Mouse (Mus musculus) right cerebral cortex, postnatal 36 days (tissue): ENCODE data around the gene Tmem110.
A peak's percentile ranks its signal among the peaks of the same experiment; 100 is the strongest.

Experiments used
- DNase-seq, 2 experiments: peaks; one replicate each; pipeline ENCODE4 v3.0.0; 2022; ENCODE audit warnings: low spot score in 2 of 2, mixed read lengths in 1 of 2

The Tmem110 gene

GRCm38 (mm10) chr14:30825476-30826131 is at the start of gene Tmem110:
TSS of gene Tmem110 (plus strand) at chr14:30825590.
- DNase-seq, result peak; percentile 80 to 82

DNA sequence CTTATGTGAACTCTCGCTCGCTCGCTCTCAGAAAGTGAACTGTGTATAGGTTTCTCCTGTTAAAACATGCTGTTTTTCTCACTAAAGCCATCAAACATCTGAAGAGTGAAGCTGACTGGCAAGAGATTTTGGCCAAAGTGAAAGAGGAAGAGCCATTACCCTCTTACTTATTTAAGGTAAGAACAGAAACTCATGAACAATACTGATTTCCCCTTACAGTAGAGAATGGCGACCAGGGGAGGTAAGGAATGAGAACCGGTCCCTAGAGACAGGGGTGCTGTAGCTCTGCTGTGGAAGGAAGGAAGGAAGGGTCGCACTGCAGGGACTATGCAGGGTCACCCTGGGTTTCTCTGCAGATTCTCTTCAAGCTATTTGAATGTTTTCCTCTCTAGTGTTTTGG is 40.8 kb upstream of the Tmem110 start:
- DNase-seq, result no peak

GRCm38 (mm10) chr14:30789471-30789870 is 35.9 kb upstream of the Tmem110 start:
- peak; percentile 48 to 57 for DNase-seq

DNA sequence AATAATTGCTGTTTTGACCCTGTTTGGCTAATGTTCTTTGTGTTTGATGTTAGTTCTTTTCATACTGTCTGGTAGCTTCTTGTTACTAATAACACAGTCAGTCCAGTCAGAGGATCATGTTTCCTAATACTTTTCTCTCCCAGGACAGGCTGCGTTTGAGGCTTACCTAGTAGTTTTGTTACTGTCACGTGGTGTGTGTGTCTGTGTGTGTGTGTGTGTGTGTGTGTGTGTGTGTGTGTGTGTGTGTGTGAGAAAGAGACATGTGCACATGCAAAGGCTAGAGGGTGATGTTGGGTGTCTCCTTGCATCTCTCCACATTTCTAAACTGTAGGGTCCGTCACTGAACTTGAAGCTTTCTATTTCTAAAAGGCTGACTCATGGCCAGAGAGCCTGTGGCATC is 32.5 kb upstream of the Tmem110 start:
- no peak for DNase-seq

GRCm38 (mm10) chr14:30801756-30802155 is 23.6 kb upstream of the Tmem110 start:
- DNase-seq, result no peak

DNA sequence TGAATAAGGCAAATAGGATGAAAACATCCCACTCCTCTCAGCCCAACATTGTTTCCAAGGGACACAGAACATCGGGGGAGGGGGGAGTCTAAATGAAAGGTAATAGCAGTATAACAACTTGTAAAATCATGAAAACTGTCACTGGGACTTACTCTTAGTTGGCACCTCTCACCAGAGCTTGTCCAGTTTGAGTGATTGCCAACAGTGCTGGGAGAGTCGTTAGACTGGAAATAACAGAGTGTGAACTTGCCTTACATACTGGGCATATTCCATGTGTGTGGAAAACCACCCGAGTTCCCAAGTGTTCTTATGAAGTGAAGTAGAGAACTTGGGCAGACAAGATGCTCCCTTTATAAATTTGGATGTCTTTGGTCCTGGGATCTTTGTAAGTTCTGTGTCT is 4.3 kb upstream of the Tmem110 start:
- no peak for DNase-seq

GRCm38 (mm10) chr14:30824456-30824995 is 864 bp upstream of the Tmem110 start:
- no peak for DNase-seq

DNA sequence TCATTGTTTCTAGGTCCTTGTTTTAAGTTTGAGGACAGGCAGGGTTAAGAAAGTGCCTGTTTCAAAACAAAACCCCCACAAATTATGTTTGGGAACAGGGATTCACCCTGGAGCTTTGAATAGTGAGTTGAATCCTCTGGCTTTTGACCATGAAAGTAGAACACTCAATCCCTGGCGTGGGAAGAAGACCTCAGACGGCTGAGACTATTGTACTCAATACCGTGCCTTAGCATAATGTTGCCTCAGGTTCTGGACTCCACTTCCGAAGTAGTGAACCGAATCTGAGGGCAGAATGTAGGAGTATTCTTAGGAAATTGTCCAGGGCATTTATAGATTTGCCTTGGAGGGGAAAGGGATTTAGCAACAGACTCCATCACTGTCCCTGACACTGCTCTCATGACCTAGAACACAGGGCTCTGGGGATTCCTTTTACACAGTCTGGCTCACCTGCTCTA is 342 bp upstream of the Tmem110 start:
- DNase-seq, result no peak

DNA sequence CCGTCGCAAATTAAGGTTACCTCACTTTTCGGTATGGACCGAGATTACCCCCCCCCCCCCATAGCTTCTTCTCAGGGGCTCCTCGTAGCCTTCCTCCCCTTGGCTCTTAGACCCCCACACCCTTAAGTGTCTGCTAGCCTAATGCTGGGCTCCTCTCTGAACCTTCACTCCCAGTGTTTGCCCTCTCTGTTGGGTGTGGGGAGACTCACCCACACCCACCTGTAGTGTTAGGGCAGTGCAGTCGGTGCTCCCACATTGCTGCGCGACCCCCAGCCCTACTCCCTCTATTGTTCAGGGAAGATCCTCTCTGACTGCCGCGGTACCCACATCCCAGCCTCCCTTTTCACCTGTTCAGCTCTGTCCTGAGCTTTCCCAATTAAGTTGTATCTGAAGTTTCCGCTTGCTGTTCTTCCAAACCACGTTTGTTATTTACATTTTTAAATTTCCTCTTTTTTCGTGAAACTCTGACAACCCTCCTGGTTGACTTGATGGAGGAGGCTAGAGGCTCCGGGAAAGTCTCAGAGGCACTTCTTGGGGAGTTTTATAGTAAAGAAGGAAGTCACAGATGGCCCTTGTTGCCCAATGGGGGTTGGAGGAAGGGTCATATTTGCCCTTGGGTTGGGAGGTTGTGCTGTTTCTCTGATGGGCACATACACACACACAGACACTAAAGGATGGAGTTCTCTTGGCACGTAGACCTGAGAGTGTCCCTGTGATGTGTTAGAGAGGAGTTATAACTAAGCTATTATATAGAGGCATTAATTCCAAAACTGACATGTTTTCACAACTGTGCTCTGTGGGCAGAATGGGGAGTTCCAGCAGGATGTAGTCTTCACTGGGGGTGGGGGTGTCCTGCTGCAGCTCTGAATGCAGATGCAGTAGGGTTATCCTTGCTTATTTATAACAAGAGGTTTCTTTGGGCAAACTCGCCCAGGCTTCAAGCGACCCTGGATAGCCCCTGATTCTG is 1.1 kb downstream of the Tmem110 start:
- no peak for DNase-seq

- DNase-seq, result no peak
Measured at GRCm38 (mm10) chr14:30827480-30827879, 2.1 kb downstream of the Tmem110 start.

DNA sequence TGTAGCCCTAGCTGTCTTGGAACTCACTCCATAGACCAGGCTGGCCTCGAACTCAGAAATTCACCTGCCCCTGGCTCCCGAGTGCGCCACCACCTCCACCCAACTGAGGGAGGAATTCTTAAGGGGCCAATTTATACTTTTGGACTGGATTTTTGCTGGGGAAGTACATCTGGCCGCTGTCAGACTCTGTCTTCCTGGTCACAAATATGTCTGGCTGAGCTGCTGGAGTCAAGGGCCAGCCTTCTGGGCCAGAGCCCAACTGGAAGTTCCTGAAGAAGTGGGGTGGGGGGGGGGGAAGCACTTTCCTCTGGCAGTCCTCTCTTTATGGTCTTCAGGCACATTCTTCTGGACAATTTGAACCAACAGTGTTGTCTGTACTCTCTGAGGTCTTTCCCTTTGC is 2.7 kb downstream of the Tmem110 start:
- DNase-seq, result no peak

DNA sequence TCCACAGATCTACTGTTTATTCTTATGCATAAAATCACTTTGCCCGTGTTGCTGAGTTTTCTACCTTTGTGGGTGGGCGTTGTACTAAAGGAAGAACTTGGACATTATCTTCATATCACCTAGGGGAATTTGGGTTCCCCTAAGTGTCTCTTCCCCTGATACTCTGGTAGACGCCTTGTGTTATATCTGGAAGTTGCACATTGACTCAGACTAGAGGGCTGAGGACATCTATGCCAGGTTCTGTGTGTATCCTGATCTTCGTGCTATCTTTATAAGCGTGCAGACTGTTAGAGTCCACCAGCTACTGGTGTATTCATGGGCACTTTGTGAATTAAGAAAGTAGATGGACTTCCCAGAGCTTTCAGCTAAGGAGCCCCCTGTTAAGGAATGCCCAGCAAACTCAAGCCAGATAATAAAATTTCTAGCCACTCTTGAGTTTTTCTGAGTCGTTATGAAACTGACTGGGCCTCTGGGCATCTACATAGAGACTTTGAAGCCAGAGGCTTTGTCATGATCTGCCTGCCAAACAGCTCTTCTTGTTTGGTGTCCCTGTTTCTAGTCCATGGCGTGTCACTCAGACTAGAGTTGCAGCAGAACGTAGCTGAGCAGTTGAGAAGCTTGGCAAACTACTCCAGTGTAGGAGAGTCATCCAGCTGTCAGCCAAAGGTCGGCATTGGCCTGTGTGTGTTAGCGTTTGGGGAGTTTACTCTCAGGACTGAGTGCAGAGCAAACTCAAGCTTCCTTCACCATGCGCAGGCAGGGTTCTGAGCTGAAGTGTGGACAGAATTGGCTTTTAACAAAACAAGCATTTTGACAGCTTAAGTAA is 3.5 kb downstream of the Tmem110 start:
- DNase-seq, result no peak

GRCm38 (mm10) chr14:30837416-30837996 is 12.1 kb downstream of the Tmem110 start:
- DNase-seq, result no peak

DNA sequence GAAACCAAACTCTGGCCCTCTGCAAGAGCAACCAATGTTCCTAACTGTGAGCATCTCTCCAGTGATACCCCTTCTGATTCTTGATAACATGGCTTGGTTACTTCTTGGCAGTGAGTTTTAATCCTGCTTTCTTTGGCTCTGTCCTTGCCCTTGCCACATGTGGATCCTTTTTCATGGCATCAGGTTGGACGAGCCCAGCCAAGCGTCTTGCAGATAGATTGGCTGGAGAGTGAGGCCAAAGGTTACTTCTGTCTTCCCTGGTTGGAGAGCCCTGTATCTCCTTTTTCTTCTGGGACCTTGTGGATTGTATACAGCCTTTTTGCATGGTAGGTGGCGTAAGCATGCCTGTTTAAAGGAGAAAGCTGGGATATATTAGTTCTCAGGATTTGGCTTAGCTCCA is 18.3 kb downstream of the Tmem110 start:
- DNase-seq, result no peak

DNA sequence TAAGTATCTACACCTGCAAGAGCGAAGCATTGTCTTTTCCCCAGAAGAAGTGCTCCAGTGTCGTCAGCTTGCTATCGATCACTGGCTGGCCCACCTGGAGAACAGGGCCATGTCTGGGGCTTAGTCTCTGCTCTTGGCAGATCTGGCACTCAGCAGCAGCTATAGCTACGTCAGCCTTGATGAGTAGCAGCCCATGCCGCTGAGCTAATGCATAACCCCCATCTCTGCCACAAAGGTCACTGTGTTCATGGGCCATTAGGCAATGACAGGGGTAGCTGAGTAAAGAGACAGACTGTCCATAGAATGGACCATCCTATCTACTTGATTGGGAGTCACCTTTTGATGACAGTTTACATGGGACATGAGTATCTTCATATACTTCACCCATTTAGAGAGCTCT is 25.1 kb downstream of the Tmem110 start:
- no peak for DNase-seq

GRCm38 (mm10) chr14:30852325-30852724 is 26.9 kb downstream of the Tmem110 start:
- no peak for DNase-seq

- no peak for DNase-seq
Measured at GRCm38 (mm10) chr14:30855316-30855715, 29.9 kb downstream of the Tmem110 start.

DNA sequence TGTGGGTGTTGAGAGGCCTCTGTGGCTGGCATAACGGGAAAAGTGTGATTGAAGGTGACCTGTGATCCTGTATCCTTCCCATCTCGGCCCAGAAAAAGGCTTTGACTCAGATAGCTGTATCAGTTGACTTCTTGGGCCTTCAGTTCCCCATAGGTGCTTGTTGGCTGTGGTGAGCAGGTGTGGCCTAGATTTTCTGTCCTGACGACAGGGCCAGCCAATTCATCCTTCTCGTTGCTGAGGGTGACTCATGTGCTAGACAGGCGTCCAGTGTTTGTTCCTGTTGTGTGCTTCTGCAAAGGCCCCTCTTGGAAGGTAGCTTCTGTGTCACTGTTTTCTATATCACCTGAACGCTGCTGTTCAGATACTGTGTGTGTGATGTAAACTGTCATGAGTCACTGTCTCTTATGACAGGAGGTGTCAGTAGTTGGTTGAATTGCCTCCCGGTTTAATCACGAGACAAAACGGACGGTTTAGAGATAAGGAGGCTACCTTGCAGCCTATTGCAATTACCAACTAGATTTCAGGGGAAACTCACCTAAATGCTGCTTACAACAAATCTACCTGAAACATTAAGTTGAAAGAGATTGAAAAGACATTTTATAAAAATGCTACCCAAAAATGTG is 31.6 kb downstream of the Tmem110 start:
- DNase-seq, result no peak

DNA sequence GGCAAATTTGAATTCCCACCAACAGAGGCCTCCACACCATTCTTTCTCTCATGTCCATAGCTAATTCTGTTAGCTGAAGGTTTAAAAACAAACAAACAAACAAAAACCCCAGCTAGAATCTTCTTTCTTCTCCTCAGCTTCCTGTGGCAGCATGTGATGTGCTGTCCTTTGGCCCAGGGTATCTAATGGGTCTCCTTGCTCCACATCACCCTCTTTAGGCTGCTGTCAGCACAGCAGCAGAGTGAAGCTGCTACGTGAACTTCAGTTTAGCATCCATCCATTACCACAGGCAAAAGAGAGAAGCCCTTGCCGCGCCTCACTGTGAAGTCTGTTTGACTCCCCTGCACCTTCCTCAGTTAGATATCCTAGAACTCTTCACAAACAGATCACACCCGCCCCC is 32.6 kb downstream of the Tmem110 start:
- DNase-seq, result no peak

DNA sequence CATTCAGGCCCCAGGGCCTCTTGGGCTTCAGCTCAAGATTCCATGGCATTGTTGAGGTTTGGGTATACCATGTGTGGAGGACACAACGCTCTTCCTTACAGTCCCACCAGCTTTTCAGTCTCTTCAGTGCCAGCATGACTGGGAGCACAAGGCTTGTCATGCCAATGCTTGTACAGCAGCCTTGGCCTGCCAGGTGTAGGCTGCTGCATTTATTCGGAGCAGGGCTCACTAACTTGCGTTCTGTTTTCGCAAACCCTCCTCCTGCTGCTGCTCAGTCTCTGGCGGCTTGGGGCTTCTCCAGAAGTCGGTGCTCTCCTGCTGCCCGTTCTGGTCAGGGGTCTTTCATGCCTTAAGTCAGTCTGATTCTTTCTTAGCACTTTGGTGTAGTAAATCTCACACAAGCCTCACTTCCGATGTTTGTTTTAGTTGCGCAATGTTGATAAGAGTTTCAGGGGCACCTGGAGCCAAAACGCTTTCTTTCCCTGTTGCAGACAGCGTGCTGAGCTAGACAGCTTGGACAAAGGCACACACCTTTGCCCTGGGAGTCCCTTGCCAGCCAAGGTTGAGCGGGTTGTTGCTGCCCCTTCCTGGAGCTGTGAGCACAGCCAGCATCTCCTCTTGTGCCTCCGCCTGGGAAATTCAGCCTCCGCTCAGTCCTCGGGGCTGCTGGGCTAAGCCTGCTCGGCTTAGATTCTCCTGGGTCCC is 36.2 kb downstream of the Tmem110 start:
- no peak for DNase-seq
